Mouse (Mus musculus) kidney, embryonic 14.5 days (tissue): Measurements from ENCODE around the gene Zfand2a. TPM values are rescaled to one million over a fixed set of nuclear protein-coding genes. Genes with fewer than 3 reads are reported as not detected.

Source experiments
- ATAC-seq: fragments of 200-750 bp; cut with Nextera tagmentation; 2 replicates; pipeline ENCODE4 v1.8.0; 2017; ENCODE audit warnings: moderate number of reproducible peaks, mild to moderate bottlenecking, moderate TSS enrichment, moderate library complexity; ENCODE audit not compliant: low FRiP score, low TSS enrichment
- H3K27ac ChIP-seq: fragments of 300-500 bp; sonication (generic); 2 replicates; pipeline ENCODE4 v1.5.1; 2014; ENCODE audit warnings: low read depth, mild to moderate bottlenecking, low read length, moderate library complexity, mixed read lengths
- H3K27me3 ChIP-seq: fragments of 300-500 bp; sonication (generic); 2 replicates; pipeline ENCODE4 v1.6.1; 2014; ENCODE audit warnings: mild to moderate bottlenecking, low read length; ENCODE audit not compliant: control insufficient read depth, insufficient read depth
- H3K36me3 ChIP-seq: fragments of 300-500 bp; sonication (generic); 2 replicates; pipeline ENCODE4 v1.6.1; 2014; ENCODE audit warnings: low read length, mixed read lengths; ENCODE audit not compliant: control insufficient read depth, insufficient read depth
- H3K4me1 ChIP-seq: fragments of 300-500 bp; sonication (generic); 2 replicates; pipeline ENCODE4 v1.6.1; 2014; ENCODE audit warnings: low read length, mixed read lengths; ENCODE audit not compliant: control insufficient read depth, insufficient read depth
- H3K4me2 ChIP-seq: fragments of 300-500 bp; sonication (generic); replicated peaks from 2 replicates; pipeline ENCODE4 v1.6.1; 2014; ENCODE audit warnings: low read depth, mild to moderate bottlenecking, low read length
- H3K4me3 ChIP-seq: fragments of 300-500 bp; sonication (generic); 2 replicates; pipeline ENCODE4 v1.5.1; 2014; ENCODE audit warnings: mild to moderate bottlenecking, low read length
- H3K9ac ChIP-seq: fragments of 300-500 bp; sonication (generic); 2 replicates; pipeline ENCODE4 v1.6.1; 2014; ENCODE audit warnings: low read depth, mild to moderate bottlenecking, low read length, moderate library complexity
- H3K9me3 ChIP-seq: fragments of 300-500 bp; sonication (generic); 2 replicates; pipeline ENCODE4 v1.6.1; 2016; ENCODE audit warnings: low read length; ENCODE audit not compliant: control insufficient read depth
- WGBS: fragments of 180-500 bp; shearing (Covaris S2); extraction: QIAGEN DNeasy Blood & Tissue Kit; methylation state at CpG from one replicate; pipeline ENCODE4 v1.1.7; 2014; 5-methylcytosine and 5-hydroxymethylcytosine counted together
- polyA plus RNA-seq: library from polyadenylated mRNA; unstranded; fragments of >200 nt; fragmentation: Nextera tagmentation; extraction: Ambion mirVana; gene quantifications from 2 replicates; pipeline ENCODE4 v1.2.1, GENCODE M21; 2014

Zfand2a gene
- polyA plus RNA-seq, 1 experiment from 2014 or later: 6.8 TPM

DNA sequence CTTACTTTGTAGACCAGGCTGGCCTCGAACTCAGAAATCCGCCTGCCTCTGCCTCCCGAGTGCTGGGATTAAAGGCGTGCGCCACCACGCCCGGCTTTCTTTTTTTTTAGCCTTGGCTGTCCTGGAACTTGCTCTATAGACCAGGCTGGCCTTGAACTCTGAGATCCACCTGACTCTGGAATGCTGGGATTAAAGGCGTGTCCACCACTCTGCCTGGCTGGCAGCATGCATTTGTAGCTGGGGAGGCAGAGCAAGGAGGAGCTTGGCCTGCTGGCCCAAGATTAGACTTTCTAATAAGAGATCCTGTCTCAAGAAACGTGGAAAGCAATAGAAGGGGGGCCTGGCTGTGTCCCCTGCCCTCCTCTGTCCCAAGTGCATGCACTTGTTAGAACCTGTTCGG is 3.9 kb downstream of the Zfand2a start:
- 91% methylated on average over 10 of the region's 10 CpGs for WGBS
- ATAC-seq: no peak
- Histone ChIP-seq H3K4me3 (no peak overlapping the region), H3K27ac (no peak overlapping the region), H3K4me1 (peaks cover 7% of the 10 kb centered on the region; the same call in 1 of the 2 replicates), H3K27me3 (no peaks in the 10 kb centered on the region), H3K9me3 (no peaks in the 10 kb centered on the region), H3K4me2 (no peak overlapping the region), H3K36me3 (peaks cover 65% of the 10 kb centered on the region), H3K9ac (no peak overlapping the region)

DNA sequence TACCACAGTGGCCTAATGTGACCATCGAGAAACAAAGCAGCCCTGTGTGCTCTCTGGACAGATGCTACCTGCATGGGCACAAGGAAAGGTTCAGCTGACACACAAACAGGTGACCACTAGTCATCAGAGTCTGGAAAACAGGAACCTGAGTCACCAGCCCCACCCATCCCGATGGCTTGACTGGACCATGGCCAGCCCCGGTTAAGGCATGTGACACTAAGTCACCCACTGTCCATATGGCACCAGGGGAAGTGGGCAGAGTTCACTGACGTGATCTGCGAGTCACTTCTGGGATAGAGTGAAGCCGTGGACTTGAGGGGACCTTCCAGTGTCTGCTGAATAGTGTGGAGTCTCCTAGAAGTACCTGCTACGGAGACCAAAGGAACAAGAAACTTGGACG is 5.3 kb downstream of the Zfand2a start:
- H3K27me3 ChIP-seq: no peaks in the 10 kb centered on the region
- peaks cover 7% of the 10 kb centered on the region; the same call in 1 of the 2 replicates for H3K4me1 ChIP-seq
- WGBS: 93% methylated on average over 8 of the region's 8 CpGs
- H3K4me2 ChIP-seq: no peak overlapping the region
- no peaks in the 10 kb centered on the region for H3K9me3 ChIP-seq
- peaks cover 79% of the 10 kb centered on the region for H3K36me3 ChIP-seq
- no peak overlapping the region for H3K27ac ChIP-seq
- no peak overlapping the region for H3K4me3 ChIP-seq
- H3K9ac ChIP-seq: no peak overlapping the region
- ATAC-seq: no peak

DNA sequence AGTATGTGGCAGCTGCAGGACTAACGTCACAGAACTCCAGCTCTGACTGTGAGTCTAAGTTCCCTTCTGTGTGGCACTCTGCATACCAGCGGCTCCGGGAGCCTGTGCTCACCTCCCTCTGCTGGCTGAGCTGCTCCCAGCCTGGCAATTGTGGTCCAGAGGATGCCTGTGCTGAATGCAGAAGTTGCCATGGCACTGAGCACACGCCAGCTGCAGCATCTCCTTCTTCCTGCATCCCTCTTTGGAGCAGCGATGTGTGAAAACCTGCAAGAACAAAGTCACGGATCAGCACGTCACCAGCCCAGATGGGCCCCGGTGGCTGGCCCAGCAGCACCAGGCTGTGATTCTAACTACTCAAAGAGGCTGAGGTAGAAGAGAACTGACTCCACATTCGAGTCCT is 9.6 kb downstream of the Zfand2a start:
- no peak overlapping the region for H3K9ac ChIP-seq
- no peak for ATAC-seq
- no peaks in the 10 kb centered on the region for H3K4me1 ChIP-seq
- H3K9me3 ChIP-seq: no peaks in the 10 kb centered on the region
- no peak overlapping the region for H3K27ac ChIP-seq
- 82% methylated on average over 9 of the region's 9 CpGs for WGBS
- peaks cover 85% of the 10 kb centered on the region for H3K36me3 ChIP-seq
- no peak overlapping the region for H3K4me2 ChIP-seq
- no peak overlapping the region for H3K4me3 ChIP-seq
- no peaks in the 10 kb centered on the region for H3K27me3 ChIP-seq

DNA sequence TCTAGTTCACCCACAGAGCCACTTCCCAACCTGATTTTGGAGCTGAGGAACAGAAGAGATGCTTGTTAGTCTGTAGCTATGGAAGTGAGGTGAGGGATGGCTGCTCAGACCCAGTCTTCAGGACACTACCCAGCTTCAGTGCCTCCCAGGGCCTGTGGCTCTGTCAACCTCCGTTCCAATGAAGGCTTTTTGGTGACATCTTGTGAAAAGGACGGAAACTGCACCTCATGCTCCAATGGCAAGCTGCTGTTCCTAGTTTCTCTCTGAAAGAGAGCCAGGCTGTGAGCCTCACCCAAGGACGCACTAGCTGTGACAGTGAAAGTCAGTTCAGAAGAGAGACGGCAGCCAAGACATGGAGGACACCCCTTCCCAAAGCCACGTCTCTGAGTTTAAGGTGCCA is 16.4 kb downstream of the Zfand2a start:
- Histone ChIP-seq H3K4me1 (no peaks in the 10 kb centered on the region), H3K9me3 (no peaks in the 10 kb centered on the region), H3K27me3 (no peaks in the 10 kb centered on the region), H3K4me3 (no peak overlapping the region), H3K9ac (no peak overlapping the region), H3K36me3 (peaks cover 19% of the 10 kb centered on the region), H3K4me2 (no peak overlapping the region), H3K27ac (no peak overlapping the region)
- 48% methylated on average over 5 of the region's 5 CpGs for WGBS
- no peak for ATAC-seq

DNA sequence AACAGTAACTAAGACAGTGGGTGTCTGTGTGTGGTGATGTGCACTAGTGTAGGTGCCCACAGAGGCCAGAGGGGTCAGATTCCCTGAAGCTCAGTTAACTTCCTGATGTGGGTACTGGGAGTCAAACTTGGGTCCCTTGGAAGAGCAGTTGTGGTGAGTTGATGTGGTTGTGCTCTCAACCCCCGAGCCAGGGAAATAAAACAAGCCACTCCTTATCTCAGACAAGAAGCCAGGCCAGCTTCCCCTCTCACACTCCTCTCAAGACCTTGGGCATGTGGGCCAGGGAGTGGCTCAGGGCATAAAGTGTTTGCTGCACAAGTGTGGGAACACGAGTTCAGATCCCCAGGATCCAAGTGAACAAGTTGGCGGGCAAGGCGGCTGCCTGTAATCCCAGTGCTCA is 17.5 kb downstream of the Zfand2a start:
- WGBS: 64% methylated on average over 4 of the region's 4 CpGs
- Histone ChIP-seq H3K36me3 (peaks cover 7% of the 10 kb centered on the region), H3K4me3 (no peak overlapping the region), H3K27ac (no peak overlapping the region), H3K27me3 (no peaks in the 10 kb centered on the region), H3K9me3 (no peaks in the 10 kb centered on the region), H3K9ac (no peak overlapping the region), H3K4me2 (no peak overlapping the region), H3K4me1 (no peaks in the 10 kb centered on the region)
- no peak for ATAC-seq

DNA sequence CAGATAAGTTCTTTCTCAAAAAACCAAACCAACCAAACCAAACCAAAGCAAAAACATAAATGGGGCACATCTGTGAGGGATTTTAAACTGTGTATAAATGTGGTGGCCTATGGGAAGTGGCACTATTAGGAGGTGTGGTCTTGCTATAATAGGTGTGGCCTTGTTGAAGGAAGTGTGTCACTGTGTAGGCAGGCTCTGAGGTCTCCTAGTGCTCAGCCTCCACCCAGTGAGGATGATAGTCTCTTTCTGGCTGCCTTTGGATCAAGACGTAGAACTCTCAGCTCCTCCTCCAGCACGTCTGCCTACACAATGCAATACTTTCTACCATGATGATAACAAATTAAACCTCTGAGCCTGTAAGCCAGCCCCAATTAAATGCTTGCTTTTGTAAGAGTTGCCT is 18.0 kb downstream of the Zfand2a start:
- 81% methylated on average over 2 of the region's 2 CpGs for WGBS
- no peak for ATAC-seq
- Histone ChIP-seq H3K9me3 (no peaks in the 10 kb centered on the region), H3K4me1 (no peaks in the 10 kb centered on the region), H3K9ac (no peak overlapping the region), H3K27me3 (no peaks in the 10 kb centered on the region), H3K27ac (no peak overlapping the region), H3K36me3 (peaks cover 2% of the 10 kb centered on the region; the same call in 1 of the 2 replicates), H3K4me2 (no peak overlapping the region), H3K4me3 (no peak overlapping the region)

DNA sequence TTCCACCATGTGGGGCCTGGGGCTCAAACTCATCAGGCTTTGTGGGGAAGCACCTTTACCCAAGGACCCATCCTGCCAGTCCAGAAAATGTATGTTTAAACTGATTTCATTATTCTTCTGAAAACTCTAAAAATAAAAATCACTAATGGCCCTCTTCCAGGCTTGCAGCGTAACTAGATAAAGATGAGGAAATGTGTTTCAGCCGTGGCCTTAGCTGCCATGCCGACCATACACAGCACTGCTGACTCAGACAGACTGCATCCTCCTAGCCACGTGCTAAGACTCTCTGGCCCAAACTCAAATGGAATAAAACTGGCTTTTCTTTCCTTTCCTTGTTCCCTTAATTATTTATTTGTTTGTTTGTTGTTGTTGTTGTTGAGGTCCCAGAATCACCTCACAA is 19.5 kb downstream of the Zfand2a start:
- Histone ChIP-seq H3K4me2 (no peak overlapping the region), H3K27ac (no peak overlapping the region), H3K27me3 (no peaks in the 10 kb centered on the region), H3K36me3 (no peaks in the 10 kb centered on the region), H3K4me1 (peaks cover 3% of the 10 kb centered on the region; the same call in 1 of the 2 replicates), H3K4me3 (no peak overlapping the region), H3K9me3 (no peaks in the 10 kb centered on the region), H3K9ac (no peak overlapping the region)
- ATAC-seq: no peak
- WGBS: 78% methylated on average over 4 of the region's 4 CpGs

DNA sequence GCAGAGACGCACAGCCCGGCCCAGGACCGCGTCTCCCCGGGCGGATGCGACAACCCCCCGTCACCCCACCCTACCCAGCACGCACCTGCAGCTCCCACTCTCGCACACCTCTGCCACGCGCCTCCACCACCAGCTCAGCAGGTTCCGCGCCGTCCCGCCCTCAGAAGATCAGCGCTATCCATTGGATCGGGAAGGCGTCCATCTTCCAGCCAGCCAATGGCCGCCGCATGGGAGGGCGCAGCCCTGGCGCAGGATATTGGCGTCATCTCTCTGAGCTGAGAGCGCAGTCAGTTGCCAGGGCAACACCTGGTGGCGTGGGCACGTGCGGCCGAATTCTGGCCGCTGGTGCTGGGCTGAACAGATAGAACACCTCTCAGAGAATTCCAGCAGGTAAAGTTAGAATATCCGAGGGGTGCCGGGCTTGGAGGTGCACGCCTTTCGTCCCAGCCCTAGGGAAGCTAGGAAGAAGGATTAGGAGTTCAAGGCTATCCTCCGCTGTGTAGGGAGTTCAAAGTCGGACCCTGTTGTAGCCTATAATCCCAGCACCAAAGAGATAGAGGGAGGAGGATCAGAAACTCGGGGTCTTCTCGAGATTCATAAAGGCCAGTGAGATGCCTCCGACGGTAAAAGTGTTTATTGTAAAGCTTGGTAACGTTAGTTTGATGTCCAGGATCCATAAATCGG is 23.8 kb downstream of the Zfand2a start, which contains the start of gene 3110082I17Rik:
Gene 3110082I17Rik (minus strand): TSS at position 144 of the 684 bp plus-strand sequence.
- H3K4me1 ChIP-seq: peaks cover 10% of the 10 kb centered on the region
- H3K9me3 ChIP-seq: no peaks in the 10 kb centered on the region
- H3K4me3 ChIP-seq: peak within 1 kb of the TSS; percentile 70
- H3K36me3 ChIP-seq: no peaks in the 10 kb centered on the region; the same call in 1 of the 2 replicates
- peak within 1 kb of the TSS; percentile 63 for H3K9ac ChIP-seq
- no peak within 1 kb of the TSS for H3K27ac ChIP-seq
- 4% methylated on average over 42 of the region's 42 CpGs for WGBS
- H3K27me3 ChIP-seq: no peaks in the 10 kb centered on the region
- peak within 1 kb of the TSS; percentile 86 for H3K4me2 ChIP-seq
- peak; percentile 97 for ATAC-seq

DNA sequence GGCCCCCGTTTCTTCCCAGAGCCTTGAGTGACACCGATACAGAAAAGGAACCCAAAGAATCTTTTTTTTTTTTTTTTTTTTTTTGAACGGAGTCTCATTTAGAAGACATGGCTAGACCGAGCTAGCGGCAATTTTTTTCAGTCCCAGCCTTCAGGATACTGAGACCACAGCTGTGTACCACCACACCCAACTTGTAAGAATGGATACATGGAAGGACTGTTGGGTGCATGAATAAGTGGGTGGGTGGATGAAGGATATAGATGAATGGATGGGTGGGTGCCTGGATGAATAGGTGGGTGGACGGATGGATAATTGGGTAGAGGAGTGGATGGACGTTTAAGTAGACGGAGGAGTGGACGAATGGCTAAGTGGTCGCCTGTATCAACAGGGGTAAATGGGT is 24.4 kb downstream of the Zfand2a start:
- Histone ChIP-seq H3K27ac (no peak overlapping the region), H3K9ac (peak overlapping the region; percentile 63), H3K36me3 (peaks cover 3% of the 10 kb centered on the region; the same call in 1 of the 2 replicates), H3K4me3 (peak overlapping the region; percentile 70), H3K27me3 (no peaks in the 10 kb centered on the region), H3K4me1 (peaks cover 10% of the 10 kb centered on the region), H3K4me2 (peak overlapping the region; percentile 86), H3K9me3 (no peaks in the 10 kb centered on the region)
- WGBS: 7% methylated on average over 10 of the region's 10 CpGs
- no peak for ATAC-seq
